Mouse (Mus musculus) limb, embryonic 14.5 days (tissue): Measurements from ENCODE around the gene Ccdc54. TPM values are rescaled to one million over a fixed set of nuclear protein-coding genes. Genes with fewer than 3 reads are reported as not detected.
A peak's percentile ranks its signal among the peaks of the same experiment; 100 is the strongest.

Experiments
- ATAC-seq: fragments of 200-750 bp; cut with Nextera tagmentation; 2 replicates; pipeline ENCODE4 v1.8.0; 2017; ENCODE audit warnings: low read depth, moderate number of reproducible peaks, moderate TSS enrichment; ENCODE audit not compliant: low FRiP score
- DNase-seq: peaks from one replicate; pipeline ENCODE4 v3.0.0-alpha.2; 2015; ENCODE audit warnings: low spot score
- H3K27ac ChIP-seq: fragments of 300-500 bp; sonication (generic); replicated peaks from 2 replicates; pipeline ENCODE4 v1.5.1; 2014; ENCODE audit warnings: low read depth, mild to moderate bottlenecking, low read length, moderate library complexity, mixed read lengths
- H3K27me3 ChIP-seq: fragments of 300-500 bp; sonication (generic); 2 replicates; pipeline ENCODE4 v1.6.1; 2014; ENCODE audit warnings: low read length, mixed read lengths; ENCODE audit not compliant: control insufficient read depth, insufficient read depth
- H3K36me3 ChIP-seq: fragments of 300-500 bp; sonication (generic); 2 replicates; pipeline ENCODE4 v1.6.1; 2014; ENCODE audit warnings: mild to moderate bottlenecking, low read length, moderate library complexity, mixed read lengths; ENCODE audit not compliant: control insufficient read depth, insufficient read depth
- H3K4me1 ChIP-seq: fragments of 300-500 bp; sonication (generic); 2 replicates; pipeline ENCODE4 v1.6.1; 2014; ENCODE audit warnings: antibody characterized with exemption, low read length, mixed read lengths; ENCODE audit not compliant: control insufficient read depth, insufficient read depth
- H3K4me2 ChIP-seq: fragments of 300-500 bp; sonication (generic); replicated peaks from 2 replicates; pipeline ENCODE4 v1.6.1; 2014; ENCODE audit warnings: low read depth, mild to moderate bottlenecking, low read length, moderate library complexity; ENCODE audit not compliant: severe bottlenecking
- H3K4me3 ChIP-seq: fragments of 300-500 bp; sonication (generic); replicated peaks from 2 replicates; pipeline ENCODE4 v1.5.1; 2014; ENCODE audit warnings: low read length
- H3K9ac ChIP-seq: fragments of 300-500 bp; sonication (generic); 2 replicates; pipeline ENCODE4 v1.6.1; 2014; ENCODE audit warnings: mild to moderate bottlenecking, low read depth, low read length, moderate library complexity; ENCODE audit not compliant: severe bottlenecking
- H3K9me3 ChIP-seq: fragments of 300-500 bp; sonication (generic); 2 replicates; pipeline ENCODE4 v1.6.1; 2016; ENCODE audit warnings: low read length; ENCODE audit not compliant: control insufficient read depth
- POLR2A ChIP-seq: fragments of 200-500 bp; IDR thresholded peaks from 2 replicates; pipeline ENCODE4 v1.8.0; 2012; ENCODE audit warnings: inconsistent platforms, mild to moderate bottlenecking, moderate library complexity, borderline replicate concordance; ENCODE audit not compliant: insufficient read depth, insufficient read length; ENCODE audit errors: extremely low read depth
- WGBS: fragments of 180-500 bp; shearing (Covaris S2); extraction: QIAGEN DNeasy Blood & Tissue Kit; methylation state at CpG from one replicate; pipeline ENCODE4 v1.1.7; 2014; 5-methylcytosine and 5-hydroxymethylcytosine counted together
- polyA plus RNA-seq, 2 experiments: library from polyadenylated mRNA; depleted of rRNA in 1 of 2; stranded (reverse) in 1 of 2; unstranded in 1 of 2; fragments of >200 nt; fragmentation: Nextera tagmentation in 1 of 2; extraction: Ambion mirVana in 1 of 2; gene quantifications; 2 replicates each; pipeline versions ENCODE4 v1.2.1 to v1.2.3; 2012 to 2014

Gene Ccdc54
- polyA plus RNA-seq, 2 experiments = not detected

- Histone ChIP-seq H3K9me3 (no peaks in the 10 kb centered on the region), H3K36me3 (no peaks in the 10 kb centered on the region), H3K27ac (no peak overlapping the region), H3K4me3 (no peak overlapping the region), H3K9ac (no peak overlapping the region), H3K27me3 (no peaks in the 10 kb centered on the region), H3K4me1 (peaks cover 8% of the 10 kb centered on the region; the same call in 1 of the 2 replicates), H3K4me2 (peak overlapping the region; percentile 9)
- TF ChIP-seq POLR2A = no peak
- ATAC-seq (peak; percentile 30; the same call in 1 of the 2 replicates), DNase-seq (peak; percentile 18)
- WGBS = 45% methylated on average over 13 of the region's 13 CpGs
Observed at GRCm38 (mm10) chr16:50572557-50572956, 18.4 kb downstream of the Ccdc54 start.

- H3K9ac ChIP-seq = no peak overlapping the region
- DNase-seq (peak; percentile 5), ATAC-seq (no peak)
- no peak overlapping the region for H3K4me3 ChIP-seq
- 70% methylated on average over 6 of the region's 6 CpGs for WGBS
- no peak for TF ChIP-seq POLR2A
- no peak overlapping the region for H3K27ac ChIP-seq
- no peaks in the 10 kb centered on the region for H3K4me1 ChIP-seq
- H3K36me3 ChIP-seq = no peaks in the 10 kb centered on the region
- no peaks in the 10 kb centered on the region for H3K9me3 ChIP-seq
- H3K27me3 ChIP-seq = no peaks in the 10 kb centered on the region
- no peak overlapping the region for H3K4me2 ChIP-seq
Observed at GRCm38 (mm10) chr16:50559163-50559771, 31.7 kb downstream of the Ccdc54 start.

GRCm38 (mm10) chr16:50553828-50554227 lies 37.1 kb downstream of the Ccdc54 start:
- DNase-seq (no peak), ATAC-seq (no peak)
- no peak for TF ChIP-seq POLR2A

GRCm38 (mm10) chr16:50551871-50552528 lies 39.0 kb downstream of the Ccdc54 start:
- Histone ChIP-seq H3K27ac (no peak overlapping the region), H3K4me1 (no peaks in the 10 kb centered on the region), H3K4me2 (no peak overlapping the region), H3K9me3 (no peaks in the 10 kb centered on the region), H3K36me3 (no peaks in the 10 kb centered on the region), H3K4me3 (no peak overlapping the region), H3K9ac (no peak overlapping the region), H3K27me3 (no peaks in the 10 kb centered on the region)
- WGBS = 77% methylated on average over 7 of the region's 7 CpGs
- no peak for TF ChIP-seq POLR2A
- DNase-seq (no peak), ATAC-seq (no peak)

More at GRCm38 (mm10) chr16:50553828-50554227, 37.1 kb downstream of the Ccdc54 start:
- Histone ChIP-seq H3K27me3 (no peaks in the 10 kb centered on the region), H3K4me3 (no peak overlapping the region), H3K9ac (no peak overlapping the region), H3K36me3 (no peaks in the 10 kb centered on the region), H3K4me1 (no peaks in the 10 kb centered on the region), H3K4me2 (no peak overlapping the region), H3K27ac (no peak overlapping the region), H3K9me3 (no peaks in the 10 kb centered on the region)
- 76% methylated on average over 2 of the region's 2 CpGs for WGBS

GRCm38 (mm10) chr16:50550927-50551326 lies 40.0 kb downstream of the Ccdc54 start:
- no peak overlapping the region for H3K27ac ChIP-seq
- WGBS = 91% methylated on average over 5 of the region's 5 CpGs
- no peak for ATAC-seq
- no peak overlapping the region for H3K4me3 ChIP-seq
- H3K27me3 ChIP-seq = no peaks in the 10 kb centered on the region
- no peaks in the 10 kb centered on the region for H3K4me1 ChIP-seq
- no peaks in the 10 kb centered on the region for H3K36me3 ChIP-seq
- H3K4me2 ChIP-seq = no peak overlapping the region
- H3K9ac ChIP-seq = no peak overlapping the region
- no peaks in the 10 kb centered on the region for H3K9me3 ChIP-seq
- TF ChIP-seq POLR2A = no peak
- no peak for DNase-seq
